Mouse (Mus musculus) hindbrain, embryonic 12.5 days (tissue): ENCODE measurements at regions not wholly inside any gene's neighbourhood (a gene's known extent, or its start where the extent isn't known, plus 50 kb on each side); places are given as distances from the start of the nearest gene placed in this dataset.
A peak's percentile ranks its signal among the peaks of the same experiment; 100 is the strongest.

Experiments used
- ATAC-seq: fragments of 200-750 bp; cut with Nextera tagmentation; 2 replicates; pipeline ENCODE4 v1.8.0; 2017; ENCODE audit warnings: moderate TSS enrichment; ENCODE audit not compliant: low FRiP score
- H3K27ac ChIP-seq: fragments of 300-500 bp; sonication (generic); 2 replicates; pipeline ENCODE4 v1.5.1; 2016; ENCODE audit warnings: mild to moderate bottlenecking
- H3K27me3 ChIP-seq: fragments of 300-500 bp; sonication (generic); 2 replicates; pipeline ENCODE4 v1.6.1; 2016; ENCODE audit warnings: mild to moderate bottlenecking
- H3K36me3 ChIP-seq: fragments of 300-500 bp; sonication (generic); 2 replicates; pipeline ENCODE4 v1.6.1; 2016; ENCODE audit warnings: mild to moderate bottlenecking
- H3K4me1 ChIP-seq: fragments of 300-500 bp; sonication (generic); 2 replicates; pipeline ENCODE4 v1.6.1; 2016
- H3K4me2 ChIP-seq: fragments of 300-500 bp; sonication (generic); replicated peaks from 2 replicates; pipeline ENCODE4 v1.6.1; 2016; ENCODE audit warnings: mild to moderate bottlenecking
- H3K4me3 ChIP-seq: fragments of 300-500 bp; sonication (generic); 2 replicates; pipeline ENCODE4 v1.5.1; 2016; ENCODE audit warnings: mild to moderate bottlenecking
- H3K9ac ChIP-seq: fragments of 300-500 bp; sonication (generic); 2 replicates; pipeline ENCODE4 v1.6.1; 2016; ENCODE audit warnings: mild to moderate bottlenecking, moderate library complexity
- H3K9me3 ChIP-seq: fragments of 300-500 bp; sonication (generic); replicated peaks from 2 replicates; pipeline ENCODE4 v1.6.1; 2016; ENCODE audit warnings: mild to moderate bottlenecking
- WGBS: fragments of 180-500 bp; shearing (Covaris S2); methylation state at CpG from one replicate; pipeline ENCODE4 v1.1.7; 2016; 5-methylcytosine and 5-hydroxymethylcytosine counted together

DNA sequence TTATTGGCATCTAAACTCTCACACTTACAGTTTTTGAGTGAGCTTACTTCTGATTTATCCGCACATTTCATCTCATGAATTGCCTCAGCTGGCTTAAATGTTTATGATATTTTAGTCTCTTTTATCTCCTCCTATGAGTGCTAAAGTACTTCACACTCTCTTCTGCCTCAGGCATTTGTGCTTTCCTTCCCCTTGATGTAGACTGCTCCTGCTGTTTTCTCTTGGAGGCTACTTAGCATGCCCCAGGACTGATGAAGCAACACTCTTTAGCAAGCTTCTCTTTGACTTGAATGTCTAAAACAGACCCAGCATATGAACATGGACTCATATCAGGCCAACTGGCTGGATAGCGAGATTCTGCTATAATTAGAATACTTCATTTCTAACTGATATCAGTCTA is 882.8 kb downstream of the Tecrl start:
- Histone ChIP-seq H3K27ac (no peak overlapping the region), H3K36me3 (no peaks in the 10 kb centered on the region), H3K4me1 (no peaks in the 10 kb centered on the region), H3K27me3 (no peaks in the 10 kb centered on the region), H3K9ac (no peak overlapping the region), H3K4me2 (no peak overlapping the region), H3K4me3 (no peak overlapping the region), H3K9me3 (no peaks in the 10 kb centered on the region)
- no peak for ATAC-seq
- 93% methylated on average over 2 of the region's 2 CpGs for WGBS

DNA sequence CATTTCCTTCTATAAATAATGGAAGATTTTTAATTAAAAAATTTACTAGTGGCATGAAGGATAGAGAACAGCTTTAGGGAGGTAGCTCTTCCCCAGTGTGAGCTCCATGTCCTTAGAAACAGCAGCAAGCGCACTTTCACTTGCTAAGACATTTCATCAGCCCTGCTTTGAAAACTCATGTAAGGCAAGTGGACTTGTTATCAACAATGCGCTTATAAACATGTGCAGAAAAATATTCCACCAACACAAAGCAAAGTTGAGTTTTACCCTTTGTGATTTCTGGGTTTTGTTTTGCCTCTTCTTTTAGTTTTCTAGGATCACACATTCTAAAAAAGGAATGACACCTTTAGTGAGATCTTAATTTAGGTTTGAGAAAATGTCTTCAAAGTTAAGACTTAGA is 890.7 kb downstream of the Tecrl start:
- Histone ChIP-seq H3K9me3 (no peaks in the 10 kb centered on the region), H3K4me2 (no peak overlapping the region), H3K9ac (no peak overlapping the region), H3K4me1 (no peaks in the 10 kb centered on the region), H3K27ac (no peak overlapping the region), H3K36me3 (no peaks in the 10 kb centered on the region), H3K4me3 (no peak overlapping the region), H3K27me3 (no peaks in the 10 kb centered on the region)
- WGBS: 88% methylated on average over 2 of the region's 2 CpGs
- ATAC-seq: no peak

DNA sequence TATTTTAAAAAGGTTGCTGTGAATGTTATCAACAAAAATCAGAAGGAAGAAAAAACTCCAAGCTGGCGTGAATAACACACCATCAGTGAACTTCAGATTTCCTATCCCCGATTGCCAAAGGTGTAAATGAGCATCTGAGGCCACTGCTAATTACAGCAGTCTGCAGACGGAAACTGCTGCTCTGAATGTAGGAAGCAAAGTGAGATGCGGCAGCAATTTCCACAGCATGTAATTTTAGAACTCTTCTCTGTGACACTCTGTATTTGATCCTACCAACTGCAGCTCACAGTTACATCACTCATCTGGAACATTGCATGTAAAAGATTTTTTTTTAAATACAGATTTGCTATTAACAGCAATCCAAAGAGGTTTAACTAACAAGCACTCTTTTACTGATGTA is 913.7 kb downstream of the Tecrl start:
- Histone ChIP-seq H3K4me3 (no peak overlapping the region), H3K4me1 (no peaks in the 10 kb centered on the region), H3K9ac (no peak overlapping the region), H3K27ac (no peak overlapping the region), H3K27me3 (no peaks in the 10 kb centered on the region), H3K9me3 (no peaks in the 10 kb centered on the region), H3K4me2 (no peak overlapping the region), H3K36me3 (no peaks in the 10 kb centered on the region)
- 71% methylated on average over 4 of the region's 4 CpGs for WGBS
- ATAC-seq: no peak

DNA sequence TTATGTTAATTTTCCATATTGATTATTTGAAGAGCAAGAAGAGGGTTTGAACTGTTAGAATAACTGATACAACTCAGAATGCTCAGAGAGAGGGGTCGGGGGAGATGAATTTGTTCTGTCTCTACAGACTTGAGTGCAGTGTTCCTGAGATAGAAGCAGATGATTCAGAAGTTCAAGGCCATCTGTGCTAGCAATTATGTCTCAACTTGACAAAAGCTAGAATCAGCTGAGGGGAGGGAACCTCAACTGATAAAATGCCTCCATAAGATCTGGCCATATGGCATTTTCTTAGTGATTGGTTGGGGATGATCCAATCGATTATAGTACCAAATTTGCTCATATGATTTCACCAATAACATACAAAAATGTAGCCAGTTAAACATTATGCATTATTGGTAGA is 914.9 kb downstream of the Tecrl start:
- no peak for ATAC-seq
- H3K4me3 ChIP-seq: no peak overlapping the region
- H3K9me3 ChIP-seq: no peaks in the 10 kb centered on the region
- H3K36me3 ChIP-seq: no peaks in the 10 kb centered on the region
- no peak overlapping the region for H3K27ac ChIP-seq
- no peaks in the 10 kb centered on the region for H3K4me1 ChIP-seq
- WGBS: 87% methylated on average over 2 of the region's 2 CpGs
- no peaks in the 10 kb centered on the region for H3K27me3 ChIP-seq
- H3K4me2 ChIP-seq: no peak overlapping the region
- no peak overlapping the region for H3K9ac ChIP-seq

- H3K27ac ChIP-seq: no peak overlapping the region
- no peak overlapping the region for H3K4me2 ChIP-seq
- no peaks in the 10 kb centered on the region for H3K27me3 ChIP-seq
- H3K4me1 ChIP-seq: no peaks in the 10 kb centered on the region
- H3K4me3 ChIP-seq: no peak overlapping the region
- H3K36me3 ChIP-seq: no peaks in the 10 kb centered on the region
- no peak for ATAC-seq
- H3K9me3 ChIP-seq: no peaks in the 10 kb centered on the region
- no peak overlapping the region for H3K9ac ChIP-seq
Measured at GRCm38 (mm10) chr5:82420396-82420795, 934.6 kb downstream of the Tecrl start.

GRCm38 (mm10) chr5:82396632-82397234 is 958.3 kb downstream of the Tecrl start:
- no peaks in the 10 kb centered on the region for H3K27me3 ChIP-seq
- ATAC-seq: no peak
- WGBS: 68% methylated on average over 5 of the region's 5 CpGs
- no peak overlapping the region for H3K4me3 ChIP-seq
- no peak overlapping the region for H3K9ac ChIP-seq
- no peak overlapping the region for H3K27ac ChIP-seq
- no peaks in the 10 kb centered on the region for H3K9me3 ChIP-seq
- no peak overlapping the region for H3K4me2 ChIP-seq
- no peaks in the 10 kb centered on the region for H3K36me3 ChIP-seq
- no peaks in the 10 kb centered on the region for H3K4me1 ChIP-seq

DNA sequence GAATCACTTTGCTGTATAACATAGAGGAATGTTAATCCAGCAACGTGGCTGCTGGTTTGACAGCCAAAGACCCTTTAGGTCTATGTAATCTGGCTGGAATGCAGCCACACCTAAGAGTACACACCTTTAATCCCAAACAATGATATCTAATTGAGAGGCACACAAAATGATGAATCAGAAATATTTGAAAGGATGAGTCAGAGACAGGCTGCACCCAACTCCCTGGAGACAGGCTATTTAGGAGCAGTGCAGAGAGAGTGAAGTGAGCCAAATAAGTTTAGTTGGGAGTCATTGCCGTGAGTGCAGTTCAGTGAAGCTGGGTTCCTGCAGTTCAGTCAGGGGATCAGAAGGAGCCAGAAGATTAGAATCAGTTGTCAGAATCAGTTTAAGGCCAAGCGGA is 993.4 kb downstream of the Tecrl start:
- Histone ChIP-seq H3K4me1 (no peaks in the 10 kb centered on the region), H3K27ac (no peak overlapping the region), H3K9ac (no peak overlapping the region), H3K27me3 (no peaks in the 10 kb centered on the region), H3K4me2 (no peak overlapping the region), H3K36me3 (no peaks in the 10 kb centered on the region), H3K4me3 (no peak overlapping the region), H3K9me3 (no peaks in the 10 kb centered on the region)
- 77% methylated on average over 3 of the region's 3 CpGs for WGBS
- no peak for ATAC-seq

DNA sequence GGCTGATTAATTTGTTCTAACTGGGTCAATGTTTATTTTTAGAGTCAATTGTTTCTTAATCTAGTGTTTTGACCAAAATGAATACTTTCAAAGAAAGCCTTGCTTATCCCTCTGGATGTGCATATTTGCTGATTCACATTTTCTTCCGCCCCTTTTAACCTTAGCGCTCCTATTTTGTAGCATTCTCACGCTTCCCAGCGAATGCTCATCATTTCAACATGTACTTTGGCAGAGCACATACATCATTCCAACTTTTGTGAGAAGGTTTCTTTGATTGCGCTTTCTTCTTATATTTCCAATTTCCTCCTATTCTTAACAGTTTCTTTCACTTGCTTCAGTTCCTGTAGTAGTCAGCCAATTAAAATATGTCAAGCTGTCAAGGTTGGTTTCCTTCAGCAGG is 998.7 kb downstream of the Tecrl start:
- no peaks in the 10 kb centered on the region for H3K27me3 ChIP-seq
- no peaks in the 10 kb centered on the region for H3K9me3 ChIP-seq
- no peak for ATAC-seq

GRCm38 (mm10) chr5:82351089-82351488 is 1003.9 kb downstream of the Tecrl start:
- no peak for ATAC-seq
- Histone ChIP-seq H3K36me3 (no peaks in the 10 kb centered on the region), H3K9me3 (no peaks in the 10 kb centered on the region), H3K27me3 (no peaks in the 10 kb centered on the region), H3K4me3 (no peak overlapping the region), H3K4me2 (no peak overlapping the region), H3K4me1 (no peaks in the 10 kb centered on the region), H3K27ac (no peak overlapping the region), H3K9ac (no peak overlapping the region)
- 93% methylated on average over 2 of the region's 2 CpGs for WGBS

More for the DNA sequence above, 998.7 kb downstream of the Tecrl start:
- Histone ChIP-seq H3K27ac (no peak overlapping the region), H3K36me3 (no peaks in the 10 kb centered on the region), H3K4me1 (no peaks in the 10 kb centered on the region), H3K4me2 (no peak overlapping the region), H3K4me3 (no peak overlapping the region), H3K9ac (no peak overlapping the region)
- 78% methylated on average over 5 of the region's 5 CpGs for WGBS

DNA sequence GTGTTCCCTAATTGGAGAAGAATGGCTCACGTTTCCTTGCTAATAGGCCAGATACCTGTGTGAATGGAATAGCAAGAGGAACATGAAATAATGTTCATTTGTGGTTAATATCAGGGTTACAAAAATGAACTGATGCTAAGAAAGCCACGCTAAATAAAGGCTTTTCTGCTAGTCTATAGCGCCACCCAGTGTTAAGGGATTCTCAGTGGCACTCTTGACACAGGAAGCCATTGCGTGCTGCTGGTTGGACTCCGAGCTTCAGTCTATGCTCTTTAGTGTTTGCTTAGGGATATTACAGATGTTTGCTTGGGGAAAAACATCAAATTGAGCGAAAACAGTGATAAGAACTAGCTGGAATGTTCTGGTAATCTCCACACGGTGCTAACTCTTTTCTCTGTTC is 1008.3 kb downstream of the Tecrl start:
- no peak overlapping the region for H3K9ac ChIP-seq
- no peak overlapping the region for H3K4me2 ChIP-seq
- H3K9me3 ChIP-seq: no peaks in the 10 kb centered on the region
- WGBS: 12% methylated on average over 7 of the region's 7 CpGs
- ATAC-seq: peak; percentile 73
- H3K4me3 ChIP-seq: no peak overlapping the region
- no peaks in the 10 kb centered on the region for H3K27me3 ChIP-seq
- H3K27ac ChIP-seq: no peak overlapping the region
- no peaks in the 10 kb centered on the region for H3K4me1 ChIP-seq
- H3K36me3 ChIP-seq: no peaks in the 10 kb centered on the region

- H3K27ac ChIP-seq: no peak overlapping the region
- H3K4me3 ChIP-seq: no peak overlapping the region
- no peak overlapping the region for H3K9ac ChIP-seq
- no peak for ATAC-seq
- no peaks in the 10 kb centered on the region for H3K4me1 ChIP-seq
- no peak overlapping the region for H3K4me2 ChIP-seq
- no peaks in the 10 kb centered on the region for H3K36me3 ChIP-seq
- H3K27me3 ChIP-seq: no peaks in the 10 kb centered on the region
- no peaks in the 10 kb centered on the region for H3K9me3 ChIP-seq
- 84% methylated on average over 4 of the region's 4 CpGs for WGBS
Measured at GRCm38 (mm10) chr5:82324354-82324753, 1030.6 kb downstream of the Tecrl start.

DNA sequence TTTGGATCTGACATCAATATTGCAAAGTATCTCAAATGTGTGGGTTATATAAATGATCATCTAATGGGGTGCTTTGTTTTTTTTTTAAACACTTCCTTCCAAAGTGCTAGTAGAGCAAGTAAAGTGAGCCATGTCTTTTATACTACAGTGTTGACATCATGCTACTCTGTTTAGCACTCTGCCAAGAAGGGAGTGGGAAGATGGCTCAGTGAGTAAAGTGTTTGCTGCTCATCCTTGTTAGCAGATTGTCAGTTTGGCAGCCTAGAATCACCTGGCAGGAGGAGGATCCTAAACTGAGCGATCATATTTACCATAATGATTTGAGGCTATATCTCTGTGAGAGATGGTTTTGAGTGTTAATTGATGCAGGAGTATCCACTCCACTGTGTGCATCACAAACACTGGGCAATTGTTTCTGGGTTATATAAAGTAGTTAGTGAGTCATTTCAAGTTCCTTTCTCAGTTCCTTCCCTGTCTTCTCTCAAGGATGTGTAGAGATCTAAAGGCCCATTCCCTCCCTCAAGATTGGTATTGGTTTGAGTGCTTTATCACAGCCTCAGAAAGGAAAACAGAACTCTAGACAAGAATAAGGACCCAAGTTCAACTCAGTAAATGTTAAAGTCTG is 1035.2 kb downstream of the Tecrl start:
- Histone ChIP-seq H3K36me3 (no peaks in the 10 kb centered on the region), H3K9me3 (no peaks in the 10 kb centered on the region), H3K4me1 (no peaks in the 10 kb centered on the region), H3K27me3 (no peaks in the 10 kb centered on the region), H3K27ac (no peak overlapping the region), H3K9ac (no peak overlapping the region), H3K4me2 (no peak overlapping the region), H3K4me3 (no peak overlapping the region)
- WGBS: 94% methylated on average over 1 of the region's 1 CpGs
- ATAC-seq: no peak

DNA sequence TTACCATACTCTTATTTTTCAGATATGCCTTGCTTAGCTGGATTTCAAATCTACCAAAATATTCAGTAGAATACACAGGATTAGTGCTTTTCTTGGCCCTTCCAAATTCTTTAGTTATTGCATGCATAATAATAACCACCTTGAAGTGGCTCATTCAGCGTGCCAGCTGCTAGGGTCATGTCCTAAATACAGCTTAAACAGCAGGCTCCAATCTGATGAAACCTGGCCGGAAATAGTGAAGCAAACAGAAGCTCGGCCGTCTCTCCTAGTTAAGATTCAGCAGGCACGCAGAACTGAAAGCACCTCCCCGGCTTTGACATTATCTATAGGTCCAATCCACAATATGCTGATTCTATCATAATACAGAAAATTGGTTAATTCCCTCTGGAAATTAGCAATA is 1042.9 kb downstream of the Tecrl start:
- whole genome bisulfite sequencing: 29% methylated on average over 6 of the region's 6 CpGs
- H3K27ac ChIP-seq: no peak overlapping the region
- H3K9ac ChIP-seq: no peak overlapping the region
- no peaks in the 10 kb centered on the region for H3K27me3 ChIP-seq
- no peaks in the 10 kb centered on the region for H3K9me3 ChIP-seq
- no peak overlapping the region for H3K4me3 ChIP-seq
- H3K4me2 ChIP-seq: no peak overlapping the region
- H3K4me1 ChIP-seq: no peaks in the 10 kb centered on the region
- no peaks in the 10 kb centered on the region for H3K36me3 ChIP-seq
- ATAC-seq: no peak
